ENCODE assay signal across 25 mouse cellular contexts in the genomic region with DNA sequence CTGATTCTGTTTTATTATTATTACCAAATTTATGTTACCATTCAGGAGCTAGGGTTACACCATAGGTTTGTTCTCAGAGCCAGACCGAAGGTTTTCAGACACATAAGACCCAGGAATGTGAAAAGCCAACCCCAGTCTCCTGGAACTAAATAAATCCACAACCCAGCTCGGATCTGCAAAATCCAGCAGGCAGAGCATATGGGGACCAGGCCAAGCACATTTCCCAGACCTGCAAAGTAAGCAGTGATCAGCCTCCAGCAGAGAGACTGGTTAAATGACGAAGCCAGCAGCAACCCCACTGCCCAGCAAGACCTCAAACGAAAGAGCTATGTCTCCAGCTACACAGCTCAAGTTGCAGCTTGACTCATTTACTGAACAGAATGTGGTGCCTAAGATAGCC. TPM values are rescaled to one million over a fixed set of nuclear protein-coding genes. Genes with fewer than 3 reads are reported as not detected.
DNase-seq lines count a peak whose midpoint lies in the region; ATAC-seq and TF ChIP-seq lines count a peak whose summit lies in the region.
"Had no signal": no experiment of that assay in that cellular context is flagged by ENCODE, and none has a peak within 500 bp of the region (broad histone marks: within the 10 kb centered on the region; RNA-seq: fewer than 3 reads in every experiment).

No protein-coding gene starts in this region.

- no peaks in the 10 kb centered on the region for H3K9me3 ChIP-seq in limb, embryonic 11.5 days (ENCODE audit: control insufficient read depth, low read length)
- no peaks in the 10 kb centered on the region for H3K9me3 ChIP-seq in limb, embryonic 10.5 days (replicated peaks)
- H3K9me3 ChIP-seq in limb, embryonic 13.5 days = no peaks in the 10 kb centered on the region
- no peaks in the 10 kb centered on the region for H3K9me3 ChIP-seq in midbrain, embryonic 16.5 days (replicated peaks; ENCODE audit: control insufficient read depth, low read length, poor library complexity, severe bottlenecking)
- H3K9me3 ChIP-seq in heart, embryonic 10.5 days = no peaks in the 10 kb centered on the region
- H3K9me3 ChIP-seq: forebrain, embryonic 15.5 days; heart, embryonic 15.5 days; hindbrain, embryonic 13.5 days; midbrain, embryonic 12.5 days had no signal

- 19% methylated on average over 4 of the region's 4 CpGs for WGBS in cerebellum, adult 2 months
- WGBS in limb, embryonic 11.5 days = 28% methylated on average over 4 of the region's 4 CpGs
- 57% methylated on average over 4 of the region's 4 CpGs for WGBS in limb, embryonic 10.5 days
- WGBS in limb, embryonic 13.5 days = 11% methylated on average over 4 of the region's 4 CpGs
- 74% methylated on average over 4 of the region's 4 CpGs for WGBS in midbrain, embryonic 16.5 days
- WGBS in heart, embryonic 10.5 days = 55% methylated on average over 4 of the region's 4 CpGs

- no peaks in the 10 kb centered on the region for H3K4me1 ChIP-seq in cerebellum, adult 2 months (ENCODE audit: control insufficient read depth, insufficient read depth, low read length)
- no peaks in the 10 kb centered on the region for H3K4me1 ChIP-seq in limb, embryonic 11.5 days (ENCODE audit: control insufficient read depth, insufficient read depth, low read length)
- peaks cover 5% of the 10 kb centered on the region; the same call in 1 of the 2 replicates for H3K4me1 ChIP-seq in limb, embryonic 10.5 days
- H3K4me1 ChIP-seq in limb, embryonic 13.5 days = peaks cover 19% of the 10 kb centered on the region
- H3K4me1 ChIP-seq in midbrain, embryonic 16.5 days (ENCODE audit: control insufficient read depth, insufficient read depth, low read length) = no peaks in the 10 kb centered on the region
- H3K4me1 ChIP-seq in heart, embryonic 10.5 days = no peaks in the 10 kb centered on the region
- H3K4me1 ChIP-seq: forebrain, embryonic 15.5 days; heart, embryonic 15.5 days; hindbrain, embryonic 13.5 days; midbrain, embryonic 12.5 days had no signal

- H3K4me2 ChIP-seq in limb, embryonic 11.5 days (ENCODE audit: low read depth, severe bottlenecking) = no peak overlapping the region
- no peak overlapping the region for H3K4me2 ChIP-seq in limb, embryonic 13.5 days (replicated peaks)
- H3K4me2 ChIP-seq in midbrain, embryonic 16.5 days (ENCODE audit: low read length) = no peak overlapping the region
- H3K4me2 ChIP-seq: forebrain, embryonic 15.5 days; heart, embryonic 15.5 days; hindbrain, embryonic 13.5 days; liver, embryonic 11.5 days; midbrain, embryonic 12.5 days had no signal

- H3K9ac ChIP-seq in limb, embryonic 11.5 days (ENCODE audit: low read length) = no peak overlapping the region
- H3K9ac ChIP-seq in limb, embryonic 13.5 days = no peak overlapping the region
- H3K9ac ChIP-seq in midbrain, embryonic 16.5 days (ENCODE audit: low read depth, low read length) = no peak overlapping the region
- H3K9ac ChIP-seq: forebrain, embryonic 15.5 days; heart, embryonic 15.5 days; hindbrain, embryonic 13.5 days; liver, postnatal 0 days; midbrain, embryonic 12.5 days had no signal

- no peaks in the 10 kb centered on the region for H3K27me3 ChIP-seq in cerebellum, adult 2 months (ENCODE audit: control insufficient read depth, insufficient read depth, low read length)
- H3K27me3 ChIP-seq in limb, embryonic 11.5 days (ENCODE audit: control insufficient read depth, insufficient read depth, low read length) = no peaks in the 10 kb centered on the region
- no peaks in the 10 kb centered on the region for H3K27me3 ChIP-seq in limb, embryonic 10.5 days (ENCODE audit: low read depth, poor library complexity, severe bottlenecking)
- no peaks in the 10 kb centered on the region for H3K27me3 ChIP-seq in limb, embryonic 13.5 days
- H3K27me3 ChIP-seq in midbrain, embryonic 16.5 days (ENCODE audit: control insufficient read depth, insufficient read depth, low read depth, low read length) = no peaks in the 10 kb centered on the region
- no peaks in the 10 kb centered on the region for H3K27me3 ChIP-seq in heart, embryonic 10.5 days (ENCODE audit: insufficient read depth, poor library complexity, severe bottlenecking)
- H3K27me3 ChIP-seq: forebrain, embryonic 15.5 days; heart, embryonic 15.5 days; hindbrain, embryonic 13.5 days; midbrain, embryonic 12.5 days had no signal

- 0 out of 2 replicates have a peak, but pooled peaks have one; percentile 11 for ATAC-seq in cerebellum, adult (ENCODE audit: insufficient number of reproducible peaks, low FRiP score, low TSS enrichment)
- no peak for ATAC-seq in limb, embryonic 11.5 days (ENCODE audit: insufficient number of reproducible peaks, low FRiP score, low TSS enrichment, low read depth)
- ATAC-seq in limb, embryonic 13.5 days (ENCODE audit: low FRiP score, low read depth) = peak; percentile 81
- ATAC-seq in midbrain, embryonic 16.5 days = no peak
- ATAC-seq: forebrain, embryonic 15.5 days; liver, postnatal 0 days had no signal

- H3K4me3 ChIP-seq in cerebellum, adult 2 months (replicated peaks; ENCODE audit: insufficient read depth, low read depth, low read length) = no peak overlapping the region
- H3K4me3 ChIP-seq in limb, embryonic 11.5 days (ENCODE audit: low read depth, low read length) = no peak overlapping the region
- no peak overlapping the region for H3K4me3 ChIP-seq in limb, embryonic 10.5 days
- no peak overlapping the region for H3K4me3 ChIP-seq in limb, embryonic 13.5 days
- no peak overlapping the region for H3K4me3 ChIP-seq in midbrain, embryonic 16.5 days (ENCODE audit: low read depth, low read length)
- H3K4me3 ChIP-seq in heart, embryonic 10.5 days = no peak overlapping the region
- H3K4me3 ChIP-seq: forebrain, embryonic 15.5 days; heart, adult 2 months; heart, embryonic 15.5 days; hindbrain, embryonic 13.5 days; midbrain, embryonic 12.5 days had no signal

- TF ChIP-seq POLR2A in cerebellum, adult 2 months (IDR thresholded peaks at IDR 0.05; ENCODE audit: borderline replicate concordance, insufficient read depth, low read length) = no peak

- H3K27ac ChIP-seq in cerebellum, adult 2 months (ENCODE audit: insufficient read depth, low read length) = no peak overlapping the region
- 0 out of 2 replicates have a peak overlapping the region, but pooled peaks have one; percentile 18 for H3K27ac ChIP-seq in limb, embryonic 11.5 days (replicated peaks; ENCODE audit: low read depth, low read length)
- H3K27ac ChIP-seq in limb, embryonic 10.5 days = no peak overlapping the region
- H3K27ac ChIP-seq in limb, embryonic 13.5 days = peak overlapping the region; percentile 44; the same call in 1 of the 2 replicates
- H3K27ac ChIP-seq in midbrain, embryonic 16.5 days (ENCODE audit: low read length) = no peak overlapping the region
- H3K27ac ChIP-seq in heart, embryonic 10.5 days = no peak overlapping the region
- H3K27ac ChIP-seq: forebrain, embryonic 15.5 days; heart, adult 2 months; heart, embryonic 15.5 days; hindbrain, embryonic 13.5 days; midbrain, embryonic 12.5 days had no signal

- no peak for TF ChIP-seq CTCF in cerebellum, adult 2 months (IDR thresholded peaks at IDR 0.05; ENCODE audit: borderline replicate concordance, insufficient read depth, low read depth, low read length)

- DNase-seq in cerebellum, adult 2 months = no peak
- DNase-seq in limb, embryonic 11.5 days (ENCODE audit: low spot score) = peak; percentile 36
- DNase-seq in limb, embryonic 10.5 days (ENCODE audit: low spot score) = no peak
- DNase-seq in lung, postnatal 10 days = no peak
- no peak for DNase-seq in heart, embryonic 10.5 days (ENCODE audit: low spot score)
- DNase-seq: adrenal gland, postnatal 14 days; cerebellum, adult 9-10 months; gastrocnemius, postnatal 14 days; heart, adult 2 months; heart, postnatal 36 days; kidney, adult 8-10 months; kidney, postnatal 25 days; layer of hippocampus, postnatal 36 days; liver, postnatal 0 days; lung, postnatal 14 days; thymus, adult 18-20 months; thymus, postnatal 4 days had no signal

- no peaks in the 10 kb centered on the region for H3K36me3 ChIP-seq in limb, embryonic 11.5 days (ENCODE audit: control insufficient read depth, insufficient read depth, low read length)
- H3K36me3 ChIP-seq in limb, embryonic 10.5 days = no peaks in the 10 kb centered on the region
- no peaks in the 10 kb centered on the region for H3K36me3 ChIP-seq in limb, embryonic 13.5 days
- H3K36me3 ChIP-seq in midbrain, embryonic 16.5 days (ENCODE audit: control insufficient read depth, insufficient read depth, low read length) = no peaks in the 10 kb centered on the region
- H3K36me3 ChIP-seq in heart, embryonic 10.5 days = no peaks in the 10 kb centered on the region
- H3K36me3 ChIP-seq: forebrain, embryonic 15.5 days; heart, embryonic 15.5 days; hindbrain, embryonic 13.5 days; midbrain, embryonic 12.5 days had no signal

RNA-seq across cellular contexts. Expression of a gene that starts 43.9 kb away (rescaled TPM):
- polyA plus RNA-seq in cerebellum, adult 2 months (2012; rRNA removed) = 5.1 and 5.8 TPM in 2 replicates
- 50.1 and 51.2 TPM in 2 replicates for polyA plus RNA-seq in limb, embryonic 11.5 days (2014; fragmentation: Nextera tagmentation; extraction: Ambion mirVana)
- 52.8 and 60.2 TPM in 2 replicates for polyA plus RNA-seq in limb, embryonic 10.5 days (2016; fragmentation: Nextera tagmentation; extraction: Ambion mirVana)
- 25.7 and 26.4 TPM in 2 replicates for polyA plus RNA-seq in limb, embryonic 13.5 days (2015; fragmentation: Nextera tagmentation; extraction: Ambion mirVana)
- 3.8 and 3.9 TPM in 2 replicates for polyA plus RNA-seq in midbrain, embryonic 16.5 days (2015; fragmentation: Nextera tagmentation; extraction: Ambion mirVana)
- 61.4 and 78.4 TPM in 2 replicates for polyA plus RNA-seq in heart, embryonic 10.5 days (2016; fragmentation: Nextera tagmentation; extraction: Ambion mirVana)

Comparison
In these comparisons a context has a peak if more than half of its experiments do, and no peak if none do; other contexts are left out.
1. ATAC-seq: peak in cerebellum, adult (single experiment) and limb, embryonic 13.5 days (single experiment); none in limb, embryonic 11.5 days (single experiment) and midbrain, embryonic 16.5 days (single experiment).
2. H3K27ac ChIP-seq: peak in limb, embryonic 11.5 days (single experiment) and limb, embryonic 13.5 days (single experiment); none in cerebellum, adult 2 months (single experiment), limb, embryonic 10.5 days (single experiment), midbrain, embryonic 16.5 days (single experiment) and heart, embryonic 10.5 days (single experiment).